12 mouse cellular contexts compared by ENCODE assay signal in genomic region chr12:41949841-41950241, GRCm38 (mm10).
A peak's percentile ranks its signal among the peaks of the same experiment; 100 is the strongest.
DNase-seq lines count a peak whose midpoint lies in the region; ATAC-seq and TF ChIP-seq lines count a peak whose summit lies in the region.
"Had no signal": no experiment of that assay in that cellular context is flagged by ENCODE, and none has a peak within 500 bp of the region (broad histone marks: within the 10 kb centered on the region; RNA-seq: fewer than 3 reads in every experiment).

No protein-coding gene starts in this region.

- 93% methylated on average over 6 of the region's 6 CpGs for WGBS in limb, embryonic 10.5 days

- H3K27me3 ChIP-seq in limb, embryonic 10.5 days (ENCODE audit: low read depth, poor library complexity, severe bottlenecking): no peaks in the 10 kb centered on the region
- H3K27me3 ChIP-seq: liver, embryonic 13.5 days had no signal

- 0 out of 2 replicates have a peak overlapping the region, but pooled peaks have one; percentile 16 for H3K27ac ChIP-seq in left cerebral cortex, adult 2 months
- no peak overlapping the region for H3K27ac ChIP-seq in limb, embryonic 10.5 days
- H3K27ac ChIP-seq: kidney, postnatal 0 days; liver, embryonic 13.5 days had no signal

- H3K4me1 ChIP-seq in limb, embryonic 10.5 days: no peaks in the 10 kb centered on the region
- H3K4me1 ChIP-seq: liver, embryonic 13.5 days had no signal

- no peak overlapping the region for H3K4me3 ChIP-seq in left cerebral cortex, adult 2 months
- no peak overlapping the region for H3K4me3 ChIP-seq in limb, embryonic 10.5 days
- H3K4me3 ChIP-seq: liver, embryonic 13.5 days had no signal

- DNase-seq in layer of hippocampus, adult 9-11 months: peak; percentile 17
- no peak for DNase-seq in layer of hippocampus, adult 11-12 months (ENCODE audit: low spot score)
- peak; percentile 41 for DNase-seq in CD4-positive, CD25-positive, alpha-beta regulatory T cell, adult 2 months (ENCODE audit: low read depth, low spot score)
- DNase-seq in left cerebral cortex, adult 2 months (ENCODE audit: extremely low spot score in 1 of 2, low spot score in 2 of 2): peak; percentile 9 to 30
- DNase-seq in limb, embryonic 10.5 days (ENCODE audit: low spot score): no peak
- no peak for DNase-seq in kidney, adult 11 months
- no peak for DNase-seq in kidney, postnatal 36 days
- DNase-seq: gastrocnemius, postnatal 14 days; liver, embryonic 13.5 days; thymus, adult 2 months had no signal

- ATAC-seq in activated CD4-positive, CD25-positive, alpha-beta regulatory T cell, adult 4 months: peak; percentile 95

- no peaks in the 10 kb centered on the region for H3K36me3 ChIP-seq in limb, embryonic 10.5 days
- H3K36me3 ChIP-seq: liver, embryonic 13.5 days had no signal

- TF ChIP-seq CTCF in left cerebral cortex, adult 2 months (IDR thresholded peaks at IDR 0.05): no peak

- H3K9me3 ChIP-seq in limb, embryonic 10.5 days (replicated peaks): no peaks in the 10 kb centered on the region
- H3K9me3 ChIP-seq: liver, embryonic 13.5 days had no signal

- intact Hi-C loops in left cerebral cortex, adult 2 months (cut with DNase I): loop anchor here (2.0 to 5.0 kb wide), 2 partner anchors 187 to 1862 kb away; no protein-coding TSS in a partner anchor

Comparison
In these comparisons a context has a peak if more than half of its experiments do, and no peak if none do; other contexts are left out.
1. DNase-seq: peak in layer of hippocampus, adult 9-11 months (single experiment), CD4-positive, CD25-positive, alpha-beta regulatory T cell, adult 2 months (single experiment) and left cerebral cortex, adult 2 months (2 of 2); none in layer of hippocampus, adult 11-12 months (single experiment), limb, embryonic 10.5 days (single experiment), kidney, adult 11 months (single experiment) and kidney, postnatal 36 days (0 of 2).